Mouse (Mus musculus): Measurements from ENCODE around the gene Ddo. TPM values are rescaled to one million over a fixed set of nuclear protein-coding genes. Genes with fewer than 3 reads are reported as not detected.

Gene Ddo
- polyA plus RNA-seq, 1 experiment from 2014 or later: 1.4 TPM

DNA sequence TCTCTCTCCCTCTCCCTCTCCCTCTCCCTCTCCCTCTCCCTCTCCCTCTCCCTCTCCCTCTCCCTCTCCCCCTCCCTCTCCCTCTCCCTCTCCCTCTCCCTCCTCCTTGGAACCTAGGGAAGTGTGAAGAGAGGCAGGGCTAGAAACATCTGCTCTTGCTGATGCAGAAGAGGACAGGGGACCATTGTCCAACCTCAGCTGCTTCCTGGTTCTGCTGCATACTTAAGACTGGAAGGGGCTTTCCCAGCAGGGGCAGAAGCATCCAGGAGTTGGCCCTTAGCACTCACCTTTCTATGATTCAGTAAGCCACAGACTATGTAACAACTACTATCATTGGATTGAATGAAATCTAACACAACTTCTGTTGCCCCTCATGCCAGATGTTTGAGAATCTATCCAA, 38.8 kb downstream of the Ddo start:
- Histone ChIP-seq H3K4me1 (no peaks in the 10 kb centered on the region), H3K9me3 (no peaks in the 10 kb centered on the region), H3K27me3 (replicated peaks) (no peaks in the 10 kb centered on the region), H3K27ac (no peak overlapping the region), H3K36me3 (no peaks in the 10 kb centered on the region), H3K9ac (no peak overlapping the region), H3K4me3 (replicated peaks) (no peak overlapping the region), H3K4me2 (no peak overlapping the region)
- no peak for ATAC-seq (ENCODE audit: insufficient read depth, low FRiP score, low read depth)

DNA sequence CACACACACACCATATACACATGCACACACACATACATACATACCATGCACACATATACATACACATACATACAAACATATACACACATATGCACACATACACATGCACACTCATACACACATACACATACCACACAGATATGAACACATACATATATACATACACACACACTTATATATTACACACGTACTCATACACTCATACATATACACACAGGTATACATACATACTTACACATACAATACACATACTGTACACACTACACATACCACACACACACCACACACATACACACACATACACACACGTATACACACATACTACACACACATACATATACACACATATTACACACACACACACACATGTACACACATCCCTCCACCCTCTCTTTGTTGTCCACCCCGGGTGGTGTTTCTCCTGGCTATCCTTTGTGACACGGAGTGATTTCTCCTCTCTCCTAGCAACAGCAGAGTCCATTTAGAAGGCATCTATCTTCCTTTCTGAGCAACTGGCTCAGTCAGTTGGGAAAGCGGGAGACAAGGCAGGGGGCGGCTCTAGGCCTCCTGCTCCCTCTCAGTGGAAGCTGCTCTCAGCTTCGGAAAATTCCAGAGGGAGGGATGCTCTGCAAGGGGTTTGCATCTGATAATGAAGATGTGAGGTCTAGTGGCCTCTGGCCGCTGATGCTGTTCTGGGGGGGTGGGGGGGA, 42.9 kb downstream of the Ddo start:
- H3K27me3 ChIP-seq (replicated peaks): no peaks in the 10 kb centered on the region
- H3K9ac ChIP-seq: no peak overlapping the region
- no peak overlapping the region for H3K27ac ChIP-seq
- ATAC-seq (ENCODE audit: insufficient read depth, low FRiP score, low read depth): no peak
- H3K4me2 ChIP-seq: no peak overlapping the region
- 55% methylated on average over 8 of the region's 8 CpGs for WGBS
- no peaks in the 10 kb centered on the region for H3K9me3 ChIP-seq
- H3K4me1 ChIP-seq: no peaks in the 10 kb centered on the region
- H3K36me3 ChIP-seq: no peaks in the 10 kb centered on the region
- H3K4me3 ChIP-seq (replicated peaks): no peak overlapping the region

DNA sequence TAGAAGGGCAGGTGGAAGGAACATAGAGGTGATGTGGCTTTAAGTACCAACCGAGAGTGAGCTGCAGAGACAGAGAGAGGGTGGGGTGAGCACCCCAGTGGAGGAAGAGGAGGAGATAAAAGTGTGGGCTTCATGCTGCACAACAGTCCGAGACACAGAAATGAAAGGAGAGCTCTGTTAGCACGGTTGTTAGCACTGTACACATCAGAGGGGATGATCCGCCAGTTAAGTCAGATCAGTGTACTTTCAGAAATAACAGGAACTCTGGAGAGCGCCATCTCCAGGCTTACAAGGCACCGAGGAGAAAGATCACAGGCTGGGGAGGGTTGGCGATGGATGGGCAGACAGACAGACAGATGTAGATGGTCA, 43.5 kb downstream of the Ddo start:
- Histone ChIP-seq H3K4me2 (no peak overlapping the region), H3K27me3 (replicated peaks) (no peaks in the 10 kb centered on the region), H3K9ac (no peak overlapping the region), H3K4me1 (no peaks in the 10 kb centered on the region), H3K4me3 (replicated peaks) (no peak overlapping the region), H3K36me3 (no peaks in the 10 kb centered on the region), H3K9me3 (no peaks in the 10 kb centered on the region), H3K27ac (no peak overlapping the region)
- WGBS: 61% methylated on average over 7 of the region's 7 CpGs
- no peak for ATAC-seq (ENCODE audit: insufficient read depth, low FRiP score, low read depth)

DNA sequence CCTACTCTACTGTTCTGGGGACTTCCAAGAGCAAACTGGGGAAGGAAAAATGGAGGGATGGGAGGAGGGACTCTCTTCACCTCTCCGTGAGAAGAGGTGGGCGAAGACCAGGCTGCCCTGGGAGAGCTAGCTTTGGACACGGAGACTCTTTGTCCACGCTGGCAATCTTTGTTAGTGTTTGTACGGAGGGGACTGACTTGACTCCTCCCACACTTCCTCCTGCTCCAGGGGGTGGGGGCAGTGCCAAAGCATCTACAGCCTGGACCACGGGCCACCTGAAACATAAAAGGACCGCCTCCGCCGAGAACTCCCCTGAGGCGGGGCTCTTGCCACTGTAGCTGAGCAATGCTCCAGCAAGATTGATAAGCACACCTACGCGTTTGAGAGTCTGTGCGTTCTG, 44.3 kb downstream of the Ddo start:
- H3K4me2 ChIP-seq: peak overlapping the region; percentile 48
- ATAC-seq (ENCODE audit: insufficient read depth, low FRiP score, low read depth): no peak
- H3K4me1 ChIP-seq: no peaks in the 10 kb centered on the region
- H3K36me3 ChIP-seq: no peaks in the 10 kb centered on the region
- peak overlapping the region; percentile 18 for H3K4me3 ChIP-seq (replicated peaks)
- no peaks in the 10 kb centered on the region for H3K27me3 ChIP-seq (replicated peaks)
- H3K9me3 ChIP-seq: no peaks in the 10 kb centered on the region
- no peak overlapping the region for H3K27ac ChIP-seq
- 7% methylated on average over 13 of the region's 13 CpGs for WGBS
- no peak overlapping the region for H3K9ac ChIP-seq

DNA sequence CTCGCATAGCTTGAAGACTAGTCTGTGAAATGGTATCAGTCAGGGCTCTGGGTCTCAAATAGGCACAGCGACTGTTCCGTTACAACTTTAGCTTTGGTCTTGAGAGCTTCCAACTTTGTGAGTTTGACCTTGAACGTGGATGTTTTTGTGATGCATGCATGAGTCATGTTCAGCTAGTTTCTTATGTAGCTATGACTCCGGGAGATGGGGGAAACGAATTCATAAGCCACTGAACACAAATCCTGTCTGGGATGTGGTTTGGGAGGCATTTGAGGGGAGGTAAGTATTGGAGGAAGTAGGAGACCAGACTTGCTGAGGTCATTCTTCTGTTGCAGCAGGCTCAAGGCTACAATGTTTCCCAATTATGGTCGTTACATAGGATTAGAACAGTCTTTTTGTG, 46.1 kb downstream of the Ddo start:
- no peak for ATAC-seq (ENCODE audit: insufficient read depth, low FRiP score, low read depth)
- no peaks in the 10 kb centered on the region for H3K4me1 ChIP-seq

DNA sequence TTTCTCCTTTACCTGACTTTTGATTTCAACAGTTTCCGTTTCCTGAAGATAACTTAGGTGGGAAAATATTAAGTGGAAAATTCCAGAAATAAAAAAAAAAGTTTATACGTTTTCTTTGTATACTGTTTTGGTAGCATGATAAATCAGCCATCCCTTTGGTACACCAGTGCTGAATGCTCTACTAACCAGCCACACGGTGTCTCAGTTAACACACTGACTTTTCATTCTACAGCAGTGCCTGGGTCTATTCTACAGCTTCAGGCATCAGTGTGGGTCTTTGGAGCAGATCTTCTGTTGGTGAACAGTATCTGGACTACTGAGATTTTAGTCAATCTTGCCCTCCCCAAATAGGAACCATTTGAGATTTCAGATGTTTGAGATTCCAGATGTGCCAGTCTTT, 48.7 kb downstream of the Ddo start:
- no peak overlapping the region for H3K4me3 ChIP-seq (replicated peaks)
- no peak overlapping the region for H3K9ac ChIP-seq
- no peak overlapping the region for H3K4me2 ChIP-seq
- H3K27ac ChIP-seq: no peak overlapping the region
- H3K36me3 ChIP-seq: no peaks in the 10 kb centered on the region
- H3K27me3 ChIP-seq (replicated peaks): no peaks in the 10 kb centered on the region
- no peak for ATAC-seq (ENCODE audit: insufficient read depth, low FRiP score, low read depth)
- no peaks in the 10 kb centered on the region for H3K9me3 ChIP-seq
- WGBS: 75% methylated on average over 3 of the region's 3 CpGs
- H3K4me1 ChIP-seq: 0 out of 2 replicates have a peak, but pooled peaks cover 3% of the 10 kb centered on the region

More for the DNA sequence above, 46.1 kb downstream of the Ddo start:
- no peaks in the 10 kb centered on the region for H3K9me3 ChIP-seq
- H3K4me3 ChIP-seq (replicated peaks): no peak overlapping the region
- 75% methylated on average over 7 of the region's 7 CpGs for WGBS
- H3K27ac ChIP-seq: no peak overlapping the region
- H3K36me3 ChIP-seq: no peaks in the 10 kb centered on the region
- H3K9ac ChIP-seq: no peak overlapping the region
- no peak overlapping the region for H3K4me2 ChIP-seq
- H3K27me3 ChIP-seq (replicated peaks): no peaks in the 10 kb centered on the region

DNA sequence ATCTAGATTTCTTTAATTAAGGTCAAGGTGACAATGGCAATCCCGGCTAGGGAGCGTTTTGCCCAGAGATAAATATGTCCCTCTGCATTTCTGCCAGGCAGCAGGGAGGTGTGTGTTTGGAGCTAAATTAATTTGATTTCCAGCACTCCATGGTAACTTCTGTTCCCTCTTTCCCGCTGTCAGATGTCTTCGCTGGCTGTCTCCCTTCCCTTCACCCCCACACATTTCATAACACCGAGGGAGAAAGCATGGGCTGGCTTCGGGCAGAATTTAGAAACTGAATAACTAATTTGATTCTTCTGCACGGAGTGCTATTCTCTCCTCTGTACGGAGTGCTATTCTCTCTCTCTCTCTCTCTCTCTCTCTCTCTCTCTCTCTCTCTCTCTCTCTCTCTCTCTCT, 52.7 kb downstream of the Ddo start:
- H3K4me3 ChIP-seq (replicated peaks): peak overlapping the region; percentile 64
- ATAC-seq (ENCODE audit: insufficient read depth, low FRiP score, low read depth): no peak
- no peaks in the 10 kb centered on the region for H3K36me3 ChIP-seq
- no peak overlapping the region for H3K27ac ChIP-seq
- H3K9ac ChIP-seq: no peak overlapping the region
- H3K4me1 ChIP-seq: peaks cover 8% of the 10 kb centered on the region; the same call in 1 of the 2 replicates
- no peaks in the 10 kb centered on the region for H3K27me3 ChIP-seq (replicated peaks)
- WGBS: 29% methylated on average over 8 of the region's 8 CpGs
- H3K4me2 ChIP-seq: peak overlapping the region; percentile 99
- H3K9me3 ChIP-seq: no peaks in the 10 kb centered on the region

DNA sequence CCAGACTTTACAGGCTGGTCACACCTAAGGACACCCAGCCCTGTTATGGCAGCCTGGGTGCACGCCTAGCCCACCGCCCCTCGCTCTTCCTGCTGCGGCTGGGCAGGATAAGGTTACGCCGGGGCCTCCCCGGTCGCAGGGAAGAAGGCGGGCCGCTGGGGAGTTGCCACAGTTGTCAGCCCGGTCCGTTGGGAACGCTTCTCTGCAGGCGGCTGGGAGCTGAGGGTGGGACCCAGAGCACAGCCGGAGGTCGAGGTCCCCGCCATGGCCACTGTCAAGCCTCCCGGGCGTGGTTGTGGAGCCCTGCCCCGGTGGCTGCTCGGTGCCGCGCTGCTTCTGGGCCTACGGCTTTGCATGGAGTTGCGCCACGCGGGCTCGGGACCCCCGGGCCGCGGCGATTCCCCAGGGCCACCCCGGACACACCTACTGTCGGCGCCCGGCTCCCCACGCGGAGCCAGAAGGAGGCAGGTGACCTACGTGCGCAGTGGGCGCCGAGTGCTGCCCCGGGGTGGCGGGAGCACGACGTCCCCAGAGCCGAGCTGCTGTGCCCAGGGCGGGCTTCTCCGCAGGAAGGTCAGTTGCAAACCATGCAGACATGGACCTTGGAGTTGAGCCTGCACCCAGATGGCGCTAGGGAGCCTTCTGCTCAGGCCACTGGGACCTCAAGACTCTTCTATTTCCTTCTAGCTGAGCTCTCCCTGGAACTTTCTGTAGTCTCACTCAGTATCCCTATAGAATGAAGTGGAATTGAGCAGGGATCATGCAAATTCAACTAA, 53.5 kb downstream of the Ddo start, which contains the start of gene Mettl24:
TSS of gene Mettl24 (plus strand) at position 191 of the 776 bp plus-strand sequence.
- under 1% methylated on average over 50 of the region's 50 CpGs for WGBS
- Histone ChIP-seq H3K9me3 (no peaks in the 10 kb centered on the region), H3K4me2 (peak within 1 kb of the TSS; percentile 99), H3K4me1 (peaks cover 8% of the 10 kb centered on the region; the same call in 1 of the 2 replicates), H3K36me3 (no peaks in the 10 kb centered on the region), H3K27me3 (replicated peaks) (no peaks in the 10 kb centered on the region), H3K27ac (peak within 1 kb of the TSS; percentile 22; the same call in 1 of the 2 replicates), H3K9ac (peak within 1 kb of the TSS; percentile 66), H3K4me3 (replicated peaks) (peak within 1 kb of the TSS; percentile 64)
- ATAC-seq (ENCODE audit: insufficient read depth, low FRiP score, low read depth): peak; percentile 90

DNA sequence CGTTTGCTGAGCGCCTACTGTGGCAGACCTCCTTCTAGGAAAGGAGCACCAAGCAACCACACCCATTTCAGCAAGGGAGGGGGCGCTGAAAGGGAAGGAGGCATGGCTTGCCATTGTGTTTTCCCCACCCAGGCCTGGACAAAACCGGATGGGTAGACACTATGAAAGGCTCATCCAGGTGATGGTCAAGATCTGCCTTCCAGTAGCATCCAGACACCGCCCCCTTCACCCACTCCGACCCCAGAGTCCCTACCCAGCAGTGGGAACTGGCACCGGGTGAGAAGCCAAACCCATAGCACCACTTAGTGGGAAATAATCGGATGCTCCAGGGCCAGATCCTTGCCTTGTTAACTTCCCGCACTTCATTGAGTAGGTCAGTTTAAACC, 54.0 kb downstream of the Ddo start:
- H3K27ac ChIP-seq: no peak overlapping the region
- H3K9me3 ChIP-seq: no peaks in the 10 kb centered on the region
- no peaks in the 10 kb centered on the region for H3K27me3 ChIP-seq (replicated peaks)
- no peaks in the 10 kb centered on the region for H3K36me3 ChIP-seq
- 68% methylated on average over 9 of the region's 9 CpGs for WGBS
- peak overlapping the region; percentile 99 for H3K4me2 ChIP-seq
- 0 out of 2 replicates have a peak, but pooled peaks have one; percentile 42 for ATAC-seq (ENCODE audit: insufficient read depth, low FRiP score, low read depth)
- H3K4me3 ChIP-seq (replicated peaks): peak overlapping the region; percentile 64; the same call in 1 of the 2 replicates
- H3K9ac ChIP-seq: no peak overlapping the region
- H3K4me1 ChIP-seq: peaks cover 8% of the 10 kb centered on the region; the same call in 1 of the 2 replicates

DNA sequence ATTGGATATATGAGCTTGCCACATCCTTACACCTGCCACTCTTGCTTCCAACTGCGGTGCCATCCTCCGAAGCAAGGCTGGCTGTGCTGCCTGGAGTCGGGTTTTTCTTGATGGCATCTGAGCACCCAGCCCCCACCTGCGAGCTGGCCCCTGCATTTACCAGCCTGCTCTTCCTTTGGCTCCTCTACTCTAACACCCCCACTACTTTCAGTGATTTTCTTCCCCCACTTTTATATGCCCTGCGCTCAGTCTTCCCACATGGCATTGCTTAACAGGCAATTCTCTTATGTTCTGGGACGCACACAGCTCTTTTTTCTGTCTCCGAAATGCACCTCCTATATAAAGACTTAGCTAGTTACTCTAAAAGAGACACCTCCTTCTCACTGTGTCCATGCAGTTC, 54.5 kb downstream of the Ddo start:
- H3K4me3 ChIP-seq (replicated peaks): no peak overlapping the region
- peaks cover 8% of the 10 kb centered on the region; the same call in 1 of the 2 replicates for H3K4me1 ChIP-seq
- H3K9ac ChIP-seq: no peak overlapping the region
- H3K9me3 ChIP-seq: no peaks in the 10 kb centered on the region
- no peak for ATAC-seq (ENCODE audit: insufficient read depth, low FRiP score, low read depth)
- WGBS: 90% methylated on average over 7 of the region's 7 CpGs
- H3K27ac ChIP-seq: no peak overlapping the region
- no peaks in the 10 kb centered on the region for H3K27me3 ChIP-seq (replicated peaks)
- H3K36me3 ChIP-seq: no peaks in the 10 kb centered on the region
- no peak overlapping the region for H3K4me2 ChIP-seq

DNA sequence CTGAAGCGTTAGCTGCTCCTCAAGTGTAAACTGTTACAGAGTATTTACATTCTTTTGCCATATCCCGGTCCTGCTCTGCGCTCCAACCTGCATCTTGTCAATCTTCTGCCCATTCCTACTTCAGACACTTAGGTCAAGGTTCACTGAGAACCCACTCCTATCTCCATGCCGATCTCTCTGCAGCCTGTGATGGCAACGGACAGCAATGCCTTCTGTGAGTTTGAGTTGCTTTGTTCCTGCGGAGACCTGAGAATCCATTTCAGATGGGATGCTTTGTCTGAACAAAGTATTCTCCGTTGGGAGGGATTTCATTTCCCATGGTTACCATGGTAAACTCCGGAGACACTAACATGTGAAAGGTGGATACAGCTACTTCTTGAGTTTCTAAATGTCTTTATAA, 55.8 kb downstream of the Ddo start:
- Histone ChIP-seq H3K27me3 (replicated peaks) (no peaks in the 10 kb centered on the region), H3K4me3 (replicated peaks) (no peak overlapping the region), H3K9ac (no peak overlapping the region), H3K4me2 (no peak overlapping the region), H3K9me3 (no peaks in the 10 kb centered on the region), H3K36me3 (no peaks in the 10 kb centered on the region), H3K4me1 (peaks cover 8% of the 10 kb centered on the region; the same call in 1 of the 2 replicates), H3K27ac (no peak overlapping the region)
- 35% methylated on average over 8 of the region's 8 CpGs for WGBS
- no peak for ATAC-seq (ENCODE audit: insufficient read depth, low FRiP score, low read depth)

DNA sequence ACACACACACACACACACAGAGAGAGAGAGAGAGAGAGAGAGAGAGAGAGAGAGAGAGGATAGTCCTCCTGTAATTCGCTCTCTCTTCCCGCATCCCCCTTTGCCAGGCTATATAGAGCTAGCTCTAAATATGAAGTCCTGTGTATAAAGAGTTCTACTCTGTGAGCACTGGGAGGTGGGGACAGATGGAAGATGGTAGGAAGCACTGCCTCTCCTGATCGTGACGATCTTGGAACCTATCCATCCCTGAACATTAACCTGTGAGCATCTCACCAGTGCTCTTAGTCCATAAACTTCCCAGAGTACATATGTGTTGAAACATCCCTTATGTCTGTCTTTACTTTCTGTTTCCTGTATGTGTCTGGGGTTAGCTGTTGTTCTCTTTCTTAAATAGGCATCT, 57.2 kb downstream of the Ddo start:
- Histone ChIP-seq H3K36me3 (no peaks in the 10 kb centered on the region), H3K27ac (no peak overlapping the region), H3K27me3 (replicated peaks) (no peaks in the 10 kb centered on the region), H3K9ac (no peak overlapping the region), H3K9me3 (no peaks in the 10 kb centered on the region), H3K4me2 (no peak overlapping the region), H3K4me3 (replicated peaks) (no peak overlapping the region), H3K4me1 (peaks cover 8% of the 10 kb centered on the region; the same call in 1 of the 2 replicates)
- 78% methylated on average over 4 of the region's 4 CpGs for WGBS
- ATAC-seq (ENCODE audit: insufficient read depth, low FRiP score, low read depth): no peak

Measured in stomach, embryonic 15.5 days (tissue).